Mouse (Mus musculus): Measurements from ENCODE around the gene Slc22a14.
"Not testable (repeated sequence)": the region's sequence is repeated elsewhere in the genome, so short reads cannot be mapped to it uniquely, and the experiment has no call there.

Gene Slc22a14

DNA sequence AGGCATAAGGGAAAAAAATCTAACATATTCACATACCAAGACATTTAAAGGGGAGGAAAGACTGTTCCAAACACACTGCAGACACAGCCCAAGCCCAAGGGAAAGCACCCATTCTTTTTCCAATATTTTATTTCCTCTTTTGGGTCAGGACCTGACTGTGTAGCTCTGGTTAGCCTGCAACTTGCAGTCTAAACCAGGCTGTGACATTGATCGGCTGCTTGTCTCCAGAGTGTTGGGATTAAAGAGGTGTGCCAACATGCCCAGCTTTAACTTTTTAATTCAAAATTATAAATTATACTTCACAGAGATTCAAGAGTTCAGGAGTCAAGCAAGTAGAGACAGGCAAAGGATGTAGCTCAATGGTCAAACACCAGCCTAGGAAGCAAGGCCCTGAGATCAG is 110.3 kb downstream of the Slc22a14 start:
- no peak for DNase-seq

DNA sequence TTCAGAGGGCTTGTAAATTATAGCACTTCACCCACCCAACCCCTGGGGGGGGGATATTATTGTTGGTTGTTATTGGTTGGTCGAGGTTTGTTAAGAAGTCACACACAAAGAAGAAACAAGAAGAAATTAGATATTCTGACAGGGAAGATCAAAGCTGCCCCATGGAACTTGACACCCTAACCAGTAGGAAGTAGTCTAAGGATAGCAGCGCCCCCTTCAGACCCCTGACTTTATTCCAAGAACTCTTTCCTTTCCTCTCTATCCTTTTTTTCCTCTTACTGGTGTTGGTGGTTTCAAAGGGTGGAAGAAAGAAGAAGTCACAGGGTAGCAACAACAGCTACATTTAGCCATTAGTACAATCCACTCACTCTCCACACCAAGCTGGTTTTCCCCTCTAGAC is 111.2 kb downstream of the Slc22a14 start:
- DNase-seq, result no peak

DNA sequence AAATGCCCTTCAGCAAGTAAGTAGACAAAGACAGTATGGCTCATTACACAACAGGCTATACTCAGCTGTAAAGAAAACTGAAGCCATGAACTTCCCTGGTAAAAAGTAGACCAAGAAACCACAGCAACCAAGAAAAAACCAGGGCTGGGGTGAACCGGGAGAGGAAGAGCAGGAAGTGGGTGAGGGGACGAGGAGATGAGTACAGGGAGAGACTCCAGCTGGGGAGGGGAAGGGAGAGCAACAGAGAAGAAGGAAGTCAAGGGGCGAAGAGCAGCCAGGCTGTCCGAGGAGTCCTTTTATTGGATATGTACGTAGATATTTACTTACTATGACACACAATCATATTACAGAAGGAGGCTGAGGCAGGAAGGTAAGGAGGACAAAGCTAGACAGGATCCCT is 117.4 kb downstream of the Slc22a14 start:
- DNase-seq, result no peak

DNA sequence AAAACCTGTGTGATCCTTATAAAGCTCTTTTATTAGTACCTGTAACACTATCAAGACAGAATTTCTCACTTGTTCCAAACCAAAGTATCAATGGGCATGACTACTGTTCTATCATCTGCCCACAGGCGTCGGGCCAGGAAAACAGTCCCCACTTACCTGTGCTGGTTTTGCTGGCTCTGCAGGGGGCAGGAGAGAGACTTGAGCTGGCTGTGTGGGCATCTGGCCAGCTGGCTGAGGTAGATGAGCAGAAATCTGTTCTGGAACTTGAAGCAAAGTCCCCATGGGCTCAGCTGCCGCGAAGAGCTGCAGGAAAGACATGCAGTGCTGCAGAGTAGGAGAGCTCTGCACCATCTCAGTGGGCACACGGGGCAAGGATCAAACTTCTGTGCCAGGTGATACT is 118.5 kb downstream of the Slc22a14 start:
- DNase-seq, result no peak

DNA sequence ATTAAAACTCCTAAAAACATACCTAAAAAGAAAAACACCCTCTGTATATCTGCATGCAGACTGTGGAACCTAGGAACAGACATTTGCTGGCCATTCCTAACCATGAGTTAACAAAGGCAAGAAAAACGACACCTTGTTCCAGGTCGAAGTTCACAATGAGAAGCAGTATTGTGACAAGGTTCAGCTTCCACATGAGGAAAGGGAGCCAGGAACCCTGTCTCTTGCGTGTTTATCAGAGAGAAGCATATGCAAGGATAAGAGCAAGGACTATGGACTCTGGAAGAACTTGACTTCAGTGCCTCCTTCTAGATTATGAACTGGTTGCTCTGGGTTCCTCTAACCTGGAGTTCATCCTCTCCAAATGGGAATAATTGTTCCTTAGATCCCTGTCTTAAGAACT is 121.4 kb downstream of the Slc22a14 start:
- DNase-seq, result no peak

DNA sequence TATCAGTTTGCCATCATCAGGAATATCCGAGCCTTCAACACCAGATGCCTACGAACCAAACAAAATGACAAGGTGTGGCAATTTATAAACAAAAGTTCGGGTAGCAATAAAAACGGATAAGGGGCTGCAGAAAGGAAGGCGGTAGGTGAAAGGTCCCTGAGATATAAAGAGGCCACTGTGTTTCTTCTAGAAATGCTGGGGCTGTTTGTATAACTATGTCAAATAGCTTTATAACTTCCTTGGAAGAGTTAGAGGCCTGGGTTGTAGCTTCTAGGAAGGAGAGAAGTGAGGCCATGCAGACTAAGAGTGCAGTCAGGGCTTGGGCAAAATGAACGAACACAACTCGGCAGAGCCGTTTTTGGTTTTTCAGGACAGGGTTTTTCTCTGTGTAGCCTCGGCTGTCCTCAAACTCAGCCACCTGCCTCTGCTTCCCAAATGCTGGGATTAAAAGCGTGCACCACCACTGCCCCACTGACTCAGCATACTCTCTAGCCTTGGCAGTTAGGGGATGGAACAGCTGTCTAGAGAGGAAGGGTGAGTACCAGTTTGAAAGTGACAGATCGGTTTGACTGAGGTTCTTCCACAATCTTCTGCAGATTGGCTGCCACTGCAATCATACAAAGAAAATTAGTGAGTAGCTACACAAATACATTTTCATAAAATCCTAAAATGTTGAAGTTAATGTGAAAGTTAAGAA is 124.0 kb downstream of the Slc22a14 start:
- no peak for DNase-seq

DNA sequence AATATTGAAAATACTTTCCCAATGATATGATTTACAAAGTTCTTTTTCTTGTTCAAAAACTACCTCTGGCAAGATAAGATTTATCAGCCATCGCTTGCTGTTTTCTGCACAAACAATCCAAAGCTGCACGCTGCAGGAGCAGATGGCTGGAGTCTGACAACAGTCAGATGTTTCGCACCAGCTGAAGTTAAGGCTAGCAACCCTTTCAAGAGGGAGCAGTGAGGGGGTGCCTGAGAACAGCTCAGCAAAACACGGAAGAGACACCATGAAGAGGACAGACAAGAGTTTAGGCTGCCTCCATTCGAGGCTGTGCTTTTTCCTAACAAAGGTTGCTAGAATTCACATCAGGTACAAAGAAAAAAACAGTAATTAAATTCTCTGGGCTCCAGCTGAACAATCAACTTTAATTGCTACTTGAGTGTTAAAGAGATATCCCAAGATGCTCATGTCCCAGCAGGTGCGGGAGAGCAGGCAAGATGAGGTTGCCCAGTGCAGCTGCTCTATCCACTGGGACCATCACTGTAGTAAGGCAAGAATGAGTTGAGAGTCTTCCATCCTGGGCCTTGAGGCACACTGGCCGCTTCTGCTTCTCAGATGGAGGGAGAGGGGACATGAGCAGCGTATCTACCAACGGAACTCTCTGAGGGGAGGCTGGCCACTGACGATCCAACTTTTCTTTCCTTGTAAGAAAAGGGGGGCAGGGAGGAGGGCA is 124.9 kb downstream of the Slc22a14 start:
- no peak for DNase-seq

DNA sequence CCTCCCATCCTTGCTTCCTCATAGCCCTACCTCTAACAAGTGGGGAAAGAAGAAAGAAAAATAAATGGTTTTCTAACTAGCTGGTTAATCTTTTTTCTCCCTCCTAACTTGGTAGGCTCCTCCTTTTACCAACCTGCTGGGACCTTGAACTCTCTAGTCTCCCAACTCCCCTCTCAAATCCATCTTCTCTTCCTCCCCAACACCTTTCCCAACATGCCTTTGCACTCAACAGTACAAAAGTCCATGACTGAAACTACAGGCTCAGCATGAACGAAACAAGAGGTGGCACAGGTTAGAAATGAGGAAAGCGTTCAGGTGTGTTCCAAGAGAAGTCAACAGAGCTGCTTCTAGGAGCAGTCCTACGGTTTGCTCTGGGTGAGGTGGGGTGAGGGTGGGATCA is 126.1 kb downstream of the Slc22a14 start:
- no peak for DNase-seq

DNA sequence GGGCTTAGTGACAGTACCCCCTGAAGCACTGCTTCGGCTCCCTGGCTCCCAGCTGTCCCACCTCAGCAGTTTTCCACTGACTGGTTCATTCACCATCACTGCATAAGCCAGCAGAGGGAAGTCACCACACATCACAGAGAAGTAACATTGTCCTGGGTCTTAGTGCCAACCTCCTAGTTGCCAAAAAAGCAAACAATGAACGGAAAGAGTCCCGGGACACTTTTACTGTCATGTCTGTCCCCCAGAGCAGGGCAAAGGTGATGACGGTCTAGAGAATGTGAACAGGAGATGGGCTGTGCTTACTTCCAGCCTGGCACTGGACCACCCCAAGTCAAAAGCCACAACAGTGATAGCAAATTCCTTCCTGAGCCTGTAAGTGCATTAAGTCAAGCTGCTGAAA is 126.6 kb downstream of the Slc22a14 start:
- no peak for DNase-seq

DNA sequence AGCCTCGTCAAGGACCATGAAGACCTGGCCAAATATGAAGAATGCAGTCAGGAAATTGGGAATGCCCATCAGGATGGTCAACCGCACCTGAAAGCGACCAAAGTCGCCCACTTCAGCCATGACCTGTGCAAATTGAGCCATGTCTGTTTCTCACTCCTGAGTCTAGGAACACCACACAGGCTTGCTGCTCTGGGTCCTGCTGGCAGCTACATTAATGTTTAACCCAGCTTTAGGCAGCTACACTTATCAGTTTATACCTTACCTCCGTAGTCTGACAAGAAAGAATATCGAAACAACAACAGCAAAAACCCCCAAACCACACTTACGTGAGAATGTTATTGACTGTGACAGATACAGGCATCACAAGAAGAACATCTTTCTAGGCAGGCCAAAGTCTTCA is 133.8 kb downstream of the Slc22a14 start:
- DNase-seq, result no peak

DNA sequence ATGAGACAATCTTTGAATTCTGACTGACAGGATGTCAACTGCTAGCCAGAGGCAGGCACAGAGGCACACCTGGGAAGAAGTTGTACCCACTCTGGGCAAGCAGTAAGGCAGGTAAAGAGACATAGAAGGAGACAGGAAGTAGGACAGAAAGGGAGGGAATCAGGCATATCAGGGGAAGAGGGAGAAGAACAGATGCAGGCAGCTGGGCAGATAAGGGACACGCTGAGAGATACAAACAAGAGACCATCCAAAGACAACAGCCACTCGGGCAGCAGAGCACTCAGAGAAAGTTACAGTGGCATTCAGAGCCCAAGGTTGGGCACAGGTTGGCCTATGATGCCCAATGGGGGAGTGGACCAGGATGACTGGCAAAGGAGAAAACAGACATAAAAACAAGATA is 134.5 kb downstream of the Slc22a14 start:
- no peak for DNase-seq

DNA sequence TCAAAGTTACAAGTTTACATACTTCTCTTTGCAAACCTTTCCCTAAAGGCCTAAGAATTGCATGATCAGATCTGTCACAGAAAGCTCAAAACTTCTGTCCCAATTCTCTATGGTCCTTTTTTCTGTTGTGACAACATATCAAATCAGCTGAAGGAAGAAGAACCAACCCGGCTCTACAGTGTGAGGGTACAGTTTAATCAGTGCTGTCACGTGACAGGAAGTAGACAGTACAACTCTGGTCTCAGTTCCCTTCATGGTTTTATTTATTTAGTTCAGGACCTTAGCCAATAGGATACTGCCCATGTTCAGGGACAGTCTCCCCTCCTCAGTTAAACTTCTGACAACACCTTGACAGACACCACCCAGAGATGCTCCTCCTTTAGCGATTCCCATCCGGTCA is 145.1 kb downstream of the Slc22a14 start:
- DNase-seq, result no peak

DNA sequence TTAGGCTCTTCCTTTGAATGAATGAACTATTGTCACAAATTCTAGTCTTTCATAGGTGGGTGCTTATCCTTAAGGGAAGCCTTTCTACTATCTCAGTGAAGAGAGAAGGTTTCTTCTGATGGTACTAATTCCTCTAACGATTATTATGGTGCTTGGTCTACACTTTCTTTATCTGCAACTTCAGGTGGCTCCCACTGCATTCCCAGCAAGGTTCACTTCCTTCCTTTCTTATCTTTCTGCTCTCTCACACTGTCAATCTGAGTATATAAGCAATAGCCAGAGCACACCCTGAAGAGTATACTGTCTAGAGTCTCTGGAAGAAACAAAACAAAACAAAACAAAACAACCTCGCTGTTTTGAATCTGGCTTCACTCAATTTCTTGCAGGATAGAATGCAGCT is 145.7 kb downstream of the Slc22a14 start:
- no peak for DNase-seq

DNA sequence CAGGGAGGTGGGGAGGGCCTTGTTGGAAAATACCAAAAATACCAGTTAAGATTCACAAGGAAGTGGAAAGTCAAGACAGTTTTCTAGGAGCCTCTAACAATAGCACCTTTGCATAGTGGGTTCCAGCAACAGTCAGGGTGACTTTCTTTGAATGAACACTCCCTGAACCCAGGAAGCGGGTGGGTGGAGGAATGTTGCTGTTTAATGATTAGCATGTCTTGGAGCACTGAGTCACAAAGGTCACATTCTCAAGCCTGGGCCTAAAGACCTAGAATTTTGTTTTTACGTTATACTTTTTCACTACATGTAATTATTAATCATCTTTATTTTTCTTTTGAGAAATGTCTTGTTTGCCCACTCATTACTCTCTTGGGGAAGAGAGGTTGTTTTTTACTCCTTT is 150.0 kb downstream of the Slc22a14 start:
- DNase-seq, result not testable (repeated sequence)

DNA sequence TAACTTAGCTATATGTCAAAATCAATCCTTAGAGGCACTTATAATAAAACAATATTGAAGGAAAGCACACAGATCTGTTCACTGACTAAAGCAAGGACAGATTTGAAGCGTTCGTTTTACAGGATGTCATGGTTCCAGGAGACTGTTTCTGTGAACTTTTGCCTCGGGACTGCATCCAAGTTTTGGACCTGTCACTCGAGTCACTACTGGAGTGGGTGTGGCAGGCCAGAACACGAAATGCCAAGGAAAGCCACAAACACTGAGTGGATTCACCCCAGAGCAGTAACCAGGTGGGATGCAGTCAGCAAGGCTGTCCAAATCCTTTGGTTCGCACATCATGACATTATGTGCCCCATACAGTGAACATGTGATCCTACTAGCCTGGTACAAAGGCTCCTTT is 150.8 kb downstream of the Slc22a14 start:
- no peak for DNase-seq

DNA sequence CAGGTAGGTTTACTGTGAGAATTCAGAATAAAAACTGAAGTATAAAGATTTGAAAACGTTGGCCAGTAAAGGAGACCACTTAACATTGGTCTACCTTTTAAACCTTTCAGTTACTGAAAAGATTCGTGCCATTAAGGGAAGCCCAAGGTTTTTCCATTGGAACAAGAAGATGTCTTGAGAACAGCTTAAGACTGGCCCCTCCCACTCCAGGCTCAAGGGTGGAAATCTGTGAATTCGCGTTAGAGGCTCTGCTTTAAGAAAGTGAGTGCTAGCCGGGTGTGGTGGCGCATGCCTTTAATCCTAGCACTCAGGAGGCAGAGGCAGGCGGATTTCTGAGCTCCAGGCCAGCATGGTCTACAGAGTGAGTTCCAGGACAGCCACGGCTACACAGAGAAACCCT is 152.4 kb downstream of the Slc22a14 start:
- no peak for DNase-seq

DNA sequence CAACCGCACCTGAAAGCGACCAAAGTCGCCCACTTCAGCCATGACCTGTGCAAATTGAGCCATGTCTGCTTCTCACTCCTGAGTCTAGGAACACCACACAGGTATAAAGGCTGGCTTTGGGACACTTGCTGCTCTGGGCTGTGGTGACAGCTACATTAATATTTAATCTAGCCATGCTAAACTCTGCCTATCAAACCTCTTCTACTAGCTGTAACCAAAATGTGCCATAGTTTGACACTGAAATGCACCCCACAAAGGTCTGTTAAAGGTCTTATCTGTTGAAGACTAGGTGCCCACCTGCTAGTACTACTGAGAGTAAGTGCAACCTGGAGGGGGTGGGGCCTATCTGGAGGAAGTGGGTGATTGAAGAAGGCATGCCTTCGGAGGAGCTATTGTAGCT is 156.4 kb downstream of the Slc22a14 start, which contains the start of gene Slc22a13:
TSS of gene Slc22a13 (minus strand) at position 101 of the 400 bp plus-strand sequence.
- DNase-seq, result no peak

DNA sequence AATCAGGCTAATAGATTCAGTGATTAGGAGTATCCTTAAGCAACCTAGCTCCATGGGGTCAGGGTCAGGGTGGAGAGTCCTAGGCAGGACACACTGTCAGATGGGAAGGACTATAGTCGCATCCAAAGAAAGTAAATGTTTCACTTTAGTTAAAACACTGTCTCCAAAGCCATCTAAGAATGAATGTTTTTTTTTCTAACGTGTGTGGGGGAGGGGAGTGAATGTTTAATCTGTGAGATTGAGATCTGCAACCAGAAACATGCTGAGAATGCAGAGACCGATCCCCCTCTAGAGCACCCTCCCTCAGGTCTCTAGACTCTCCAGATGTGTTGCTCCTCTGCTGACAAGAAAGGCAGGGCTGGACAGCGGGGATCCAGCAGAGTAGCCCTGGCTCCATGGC is 158.2 kb downstream of the Slc22a14 start:
- DNase-seq, result no peak

DNA sequence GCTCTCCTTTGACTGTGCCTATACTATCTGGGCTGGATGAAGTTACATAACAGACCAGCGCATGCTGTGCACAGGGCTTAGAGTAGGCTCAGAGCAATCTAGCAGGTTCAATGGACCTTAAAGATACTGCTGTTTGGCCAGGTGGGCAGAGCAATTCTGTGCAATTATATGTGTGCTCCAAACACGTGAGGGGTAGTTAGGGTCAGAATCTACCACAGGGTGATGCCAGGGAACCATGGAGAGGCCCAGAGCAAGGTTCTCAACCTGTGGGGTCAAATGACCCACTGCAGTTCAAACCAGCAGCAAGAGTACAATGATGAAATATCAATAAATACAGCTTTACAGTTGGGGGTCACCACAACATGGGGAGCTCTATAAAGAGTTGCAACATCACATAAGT is 158.7 kb downstream of the Slc22a14 start:
- no peak for DNase-seq

DNA sequence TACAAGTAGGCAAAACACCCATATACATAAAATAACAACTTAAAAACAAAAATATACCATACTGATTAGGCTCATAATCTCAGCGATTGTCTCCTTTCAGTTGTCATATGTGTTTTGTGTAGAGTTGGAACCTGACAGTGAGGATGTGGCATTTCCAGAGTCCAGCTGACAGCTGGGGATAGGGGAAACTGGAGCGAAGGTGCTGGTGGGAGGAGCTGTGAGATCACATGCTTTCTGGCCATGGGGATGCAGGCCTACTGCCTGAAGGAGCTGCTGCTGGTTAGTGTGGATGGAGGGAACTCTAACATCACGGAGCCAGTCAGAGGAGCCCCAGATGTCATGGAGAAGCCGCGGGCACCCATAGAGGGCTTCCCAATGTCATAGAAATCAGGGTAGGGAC is 159.6 kb downstream of the Slc22a14 start:
- DNase-seq, result no peak

DNA sequence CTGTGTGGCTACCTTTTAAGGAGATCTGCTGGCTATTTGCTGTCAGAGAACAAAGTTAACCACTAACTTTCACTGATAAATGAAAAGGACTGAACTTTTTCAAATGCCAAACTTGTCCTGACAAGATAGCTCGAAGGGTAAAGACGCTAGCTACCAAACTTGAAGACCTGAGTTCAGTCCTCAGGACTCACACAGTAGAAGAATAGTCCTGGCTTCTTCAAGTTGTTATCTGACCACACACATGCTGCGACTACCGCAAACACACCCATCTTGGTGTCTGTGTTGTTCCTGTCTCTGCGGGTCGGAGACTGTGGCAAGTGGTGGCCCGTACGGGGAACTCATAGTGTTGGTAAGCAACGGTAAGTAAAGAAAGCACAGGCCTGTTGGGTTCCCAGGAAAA is 161.7 kb downstream of the Slc22a14 start:
- no peak for DNase-seq

DNA sequence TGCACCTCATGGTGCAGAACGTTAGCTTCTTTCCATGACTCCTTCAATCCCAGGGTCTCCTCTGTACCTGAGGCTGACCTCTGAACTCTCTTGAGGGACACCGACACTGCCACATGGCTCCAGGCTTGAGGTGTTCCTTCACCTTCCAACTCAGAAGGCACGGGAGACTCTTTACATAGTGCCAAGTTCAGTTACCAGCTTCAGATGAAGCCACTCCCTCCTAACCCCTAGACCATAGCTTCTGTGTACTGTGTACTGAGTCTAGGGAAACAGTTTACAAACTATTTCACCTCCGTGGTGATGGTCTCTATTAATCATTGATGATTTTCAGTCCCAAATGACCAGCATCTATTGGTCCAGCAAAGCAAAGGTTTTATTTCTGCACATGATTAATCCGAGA is 163.7 kb downstream of the Slc22a14 start:
- DNase-seq, result no peak

DNA sequence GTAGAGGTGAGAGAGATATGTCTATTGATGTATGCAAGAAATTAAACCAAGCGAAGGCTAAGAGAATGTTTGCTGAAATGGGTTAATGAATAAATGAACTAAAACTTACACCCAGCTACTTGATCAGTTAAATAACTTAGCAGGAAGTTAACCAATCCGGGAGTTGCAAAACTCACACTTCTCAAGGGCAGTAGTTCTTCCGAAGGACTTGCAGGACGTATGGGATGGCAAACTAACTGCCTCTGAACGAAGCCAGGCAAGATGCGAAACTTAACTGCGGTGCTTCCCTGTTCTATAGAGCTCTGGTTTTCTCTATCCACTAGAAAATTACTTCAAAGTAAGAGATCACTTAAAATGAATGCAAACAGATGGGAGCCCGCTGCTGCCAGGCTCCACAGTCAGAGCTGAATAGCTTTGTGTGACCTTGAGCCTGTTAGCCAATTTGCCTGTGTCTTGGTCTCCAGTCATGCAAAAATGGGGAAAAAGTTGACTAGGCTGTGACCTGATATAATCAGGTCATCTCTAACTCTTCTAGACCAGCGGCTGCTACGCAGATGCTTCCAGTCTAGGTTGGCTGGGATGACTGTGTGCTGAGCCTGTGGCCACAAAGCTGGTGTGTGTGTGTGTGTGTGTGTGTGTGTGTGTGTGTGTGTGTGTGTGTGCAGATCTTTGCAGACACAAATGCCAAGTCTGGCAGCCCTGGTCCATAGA is 166.0 kb downstream of the Slc22a14 start:
- no peak for DNase-seq
